Mouse (Mus musculus) kidney, embryonic 14.5 days (tissue): ENCODE measurements around the gene Mn1. TPM values are rescaled to one million over a fixed set of nuclear protein-coding genes. Genes with fewer than 3 reads are reported as not detected.

ENCODE experiments used
- ATAC-seq: fragments of 200-750 bp; cut with Nextera tagmentation; 2 replicates; pipeline ENCODE4 v1.8.0; 2017; ENCODE audit warnings: moderate number of reproducible peaks, mild to moderate bottlenecking, moderate TSS enrichment, moderate library complexity; ENCODE audit not compliant: low FRiP score, low TSS enrichment
- H3K27ac ChIP-seq: fragments of 300-500 bp; sonication (generic); 2 replicates; pipeline ENCODE4 v1.5.1; 2014; ENCODE audit warnings: low read depth, mild to moderate bottlenecking, low read length, moderate library complexity, mixed read lengths
- H3K27me3 ChIP-seq: fragments of 300-500 bp; sonication (generic); 2 replicates; pipeline ENCODE4 v1.6.1; 2014; ENCODE audit warnings: mild to moderate bottlenecking, low read length; ENCODE audit not compliant: control insufficient read depth, insufficient read depth
- H3K36me3 ChIP-seq: fragments of 300-500 bp; sonication (generic); 2 replicates; pipeline ENCODE4 v1.6.1; 2014; ENCODE audit warnings: low read length, mixed read lengths; ENCODE audit not compliant: control insufficient read depth, insufficient read depth
- H3K4me1 ChIP-seq: fragments of 300-500 bp; sonication (generic); 2 replicates; pipeline ENCODE4 v1.6.1; 2014; ENCODE audit warnings: low read length, mixed read lengths; ENCODE audit not compliant: control insufficient read depth, insufficient read depth
- H3K4me2 ChIP-seq: fragments of 300-500 bp; sonication (generic); replicated peaks from 2 replicates; pipeline ENCODE4 v1.6.1; 2014; ENCODE audit warnings: low read depth, mild to moderate bottlenecking, low read length
- H3K4me3 ChIP-seq: fragments of 300-500 bp; sonication (generic); 2 replicates; pipeline ENCODE4 v1.5.1; 2014; ENCODE audit warnings: mild to moderate bottlenecking, low read length
- H3K9ac ChIP-seq: fragments of 300-500 bp; sonication (generic); 2 replicates; pipeline ENCODE4 v1.6.1; 2014; ENCODE audit warnings: low read depth, mild to moderate bottlenecking, low read length, moderate library complexity
- H3K9me3 ChIP-seq: fragments of 300-500 bp; sonication (generic); 2 replicates; pipeline ENCODE4 v1.6.1; 2016; ENCODE audit warnings: low read length; ENCODE audit not compliant: control insufficient read depth
- WGBS: fragments of 180-500 bp; shearing (Covaris S2); extraction: QIAGEN DNeasy Blood & Tissue Kit; methylation state at CpG from one replicate; pipeline ENCODE4 v1.1.7; 2014; 5-methylcytosine and 5-hydroxymethylcytosine counted together
- polyA plus RNA-seq: library from polyadenylated mRNA; unstranded; fragments of >200 nt; fragmentation: Nextera tagmentation; extraction: Ambion mirVana; gene quantifications from 2 replicates; pipeline ENCODE4 v1.2.1, GENCODE M21; 2014

Gene Mn1
- 5.1 and 6.9 TPM in 2 replicates for polyA plus RNA-seq

DNA sequence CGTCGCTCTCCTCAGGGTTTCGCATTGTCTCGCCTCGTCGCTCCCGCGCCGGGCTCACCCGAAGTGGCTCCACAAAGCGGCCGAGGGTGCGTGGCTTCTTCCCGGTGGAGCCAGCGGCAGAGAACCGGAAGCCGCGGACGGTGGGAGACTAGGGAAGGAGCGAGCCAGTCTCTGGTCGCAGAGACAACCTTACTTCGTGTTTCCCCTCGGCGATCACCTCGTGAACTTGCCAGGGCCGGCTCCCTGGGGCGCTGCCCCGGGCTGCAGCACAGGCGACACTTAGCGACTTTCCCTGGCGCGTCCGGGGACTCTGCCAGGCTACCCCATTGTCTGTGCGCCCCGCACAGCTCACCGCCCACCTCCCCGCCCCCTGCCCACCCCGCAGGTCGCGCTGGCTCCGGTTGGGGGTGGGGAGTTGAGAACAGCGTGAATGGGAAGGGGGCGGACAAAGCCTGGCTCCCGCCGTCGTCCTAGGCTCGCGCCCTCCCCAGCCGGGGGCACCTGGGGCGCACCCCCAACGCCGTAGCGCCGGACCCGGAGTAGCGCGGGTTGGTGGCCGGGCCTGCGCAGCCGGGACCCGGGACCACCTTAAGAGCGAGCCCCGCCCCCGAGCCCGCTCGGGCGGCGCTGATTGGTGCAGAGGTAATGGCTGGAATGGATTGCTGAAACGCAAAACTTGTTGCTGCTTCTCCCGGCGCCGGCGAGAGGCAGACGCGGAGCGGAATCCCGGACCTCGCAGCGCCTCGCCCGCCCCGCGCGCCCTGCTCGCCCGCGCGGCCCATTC, at the start of gene Mn1:
Mn1 (plus strand) TSS at position 772 of the 784 bp plus-strand sequence.
- H3K27me3 ChIP-seq: peaks cover 48% of the 10 kb centered on the region
- H3K4me1 ChIP-seq: peaks cover 32% of the 10 kb centered on the region
- ATAC-seq: peak; percentile 90
- peak within 1 kb of the TSS; percentile 95 for H3K4me2 ChIP-seq
- no peaks in the 10 kb centered on the region for H3K9me3 ChIP-seq
- peak within 1 kb of the TSS; percentile 64 for H3K27ac ChIP-seq
- peak within 1 kb of the TSS; percentile 82 for H3K9ac ChIP-seq
- 1% methylated on average over 86 of the region's 88 CpGs for WGBS
- H3K36me3 ChIP-seq: peaks cover 10% of the 10 kb centered on the region; the same call in 1 of the 2 replicates
- peak within 1 kb of the TSS; percentile 81 for H3K4me3 ChIP-seq

GRCm38 (mm10) chr5:111367937-111368517, 49.1 kb upstream of the Mn1 start:
- WGBS: 93% methylated on average over 11 of the region's 11 CpGs
- no peak overlapping the region for H3K27ac ChIP-seq
- H3K9ac ChIP-seq: no peak overlapping the region
- no peak overlapping the region for H3K4me3 ChIP-seq
- H3K27me3 ChIP-seq: no peaks in the 10 kb centered on the region
- peaks cover 53% of the 10 kb centered on the region for H3K36me3 ChIP-seq
- H3K4me1 ChIP-seq: no peaks in the 10 kb centered on the region
- no peak for ATAC-seq
- H3K9me3 ChIP-seq: no peaks in the 10 kb centered on the region
- H3K4me2 ChIP-seq: no peak overlapping the region

DNA sequence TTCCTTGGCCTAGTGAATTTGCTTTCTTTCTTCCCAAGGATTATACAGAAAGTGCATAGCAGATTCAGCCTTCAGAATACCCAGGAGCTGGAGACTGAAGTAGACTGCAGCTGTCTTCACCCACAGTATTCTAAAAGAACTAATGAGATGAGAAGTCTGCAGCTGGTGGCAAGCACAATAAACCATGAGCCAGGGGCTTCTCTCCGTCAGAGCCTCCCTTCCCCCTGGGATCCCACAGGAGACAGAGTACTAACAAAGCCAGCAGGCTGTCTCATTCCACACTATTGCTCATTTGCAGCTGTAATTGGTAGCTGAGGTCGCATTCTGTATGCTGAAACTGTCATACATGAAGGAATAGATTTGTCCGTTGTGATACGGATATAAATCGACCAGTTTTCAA, 48.6 kb upstream of the Mn1 start:
- ATAC-seq: no peak
- Histone ChIP-seq H3K4me2 (no peak overlapping the region), H3K36me3 (peaks cover 58% of the 10 kb centered on the region), H3K27me3 (no peaks in the 10 kb centered on the region), H3K4me1 (no peaks in the 10 kb centered on the region), H3K9ac (no peak overlapping the region), H3K27ac (no peak overlapping the region), H3K4me3 (no peak overlapping the region), H3K9me3 (no peaks in the 10 kb centered on the region)
- WGBS: 87% methylated on average over 5 of the region's 5 CpGs

DNA sequence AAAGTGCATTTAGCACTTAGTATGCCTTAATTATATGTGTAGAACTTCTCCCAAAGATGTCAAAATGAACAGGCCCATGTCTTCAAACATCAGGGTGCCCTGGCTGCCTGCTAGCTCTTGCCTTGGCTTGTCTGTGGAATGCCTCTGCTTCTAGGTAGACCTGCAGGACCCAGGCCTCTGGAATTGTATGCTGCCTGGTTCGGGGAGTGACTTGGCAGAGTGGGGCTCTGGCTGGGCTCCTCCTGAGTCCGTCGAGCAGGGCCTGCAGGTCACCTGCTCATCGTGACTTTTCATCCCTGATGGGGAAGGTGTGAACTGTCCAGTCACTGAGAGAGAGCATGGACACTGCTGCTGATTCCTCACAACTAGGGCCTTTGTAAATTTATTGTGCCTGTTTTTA, 41.5 kb upstream of the Mn1 start:
- Histone ChIP-seq H3K9ac (no peak overlapping the region), H3K4me3 (no peak overlapping the region), H3K4me1 (no peaks in the 10 kb centered on the region), H3K27me3 (no peaks in the 10 kb centered on the region), H3K27ac (no peak overlapping the region), H3K36me3 (peaks cover 89% of the 10 kb centered on the region), H3K9me3 (no peaks in the 10 kb centered on the region), H3K4me2 (no peak overlapping the region)
- WGBS: 89% methylated on average over 4 of the region's 4 CpGs
- ATAC-seq: no peak

DNA sequence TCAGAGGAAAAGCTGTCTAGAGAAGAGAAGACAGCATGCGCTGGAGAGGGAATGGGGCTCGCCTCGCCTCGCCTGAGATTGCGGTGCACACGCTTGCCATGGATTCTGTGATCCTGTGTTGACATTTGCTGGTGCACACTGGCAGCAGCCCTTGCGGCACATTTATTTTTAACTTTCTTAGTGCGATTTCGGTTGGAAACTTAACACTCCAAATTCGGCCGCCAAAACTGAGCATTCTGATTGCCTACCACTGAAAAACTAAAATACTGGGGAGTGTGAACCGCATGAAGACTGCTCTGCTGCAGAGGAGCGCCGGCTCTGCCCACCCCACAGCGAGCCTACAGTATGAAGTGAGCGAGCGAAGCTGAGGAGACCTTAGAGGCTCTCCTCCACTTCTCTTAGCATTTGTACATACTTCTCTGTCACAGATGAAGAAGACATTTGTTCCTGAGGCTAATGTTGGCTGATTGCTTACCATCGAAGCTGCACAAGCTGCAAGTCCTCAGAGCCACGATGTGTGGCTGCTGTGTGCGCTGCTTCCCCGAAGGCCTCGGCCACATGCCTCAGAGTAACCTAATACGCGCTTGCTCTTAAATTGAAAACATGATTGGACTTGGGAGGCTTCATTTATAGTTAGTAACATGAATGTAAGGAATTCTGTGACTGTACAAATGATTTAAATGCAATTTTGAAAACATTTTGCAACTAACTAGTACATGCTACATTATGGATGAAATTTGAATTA, 40.7 kb upstream of the Mn1 start:
- H3K36me3 ChIP-seq: peaks cover 89% of the 10 kb centered on the region
- H3K27ac ChIP-seq: no peak overlapping the region
- H3K4me3 ChIP-seq: no peak overlapping the region
- ATAC-seq: no peak
- no peak overlapping the region for H3K4me2 ChIP-seq
- no peaks in the 10 kb centered on the region for H3K27me3 ChIP-seq
- H3K4me1 ChIP-seq: no peaks in the 10 kb centered on the region
- WGBS: 87% methylated on average over 24 of the region's 24 CpGs
- H3K9me3 ChIP-seq: no peaks in the 10 kb centered on the region
- no peak overlapping the region for H3K9ac ChIP-seq

DNA sequence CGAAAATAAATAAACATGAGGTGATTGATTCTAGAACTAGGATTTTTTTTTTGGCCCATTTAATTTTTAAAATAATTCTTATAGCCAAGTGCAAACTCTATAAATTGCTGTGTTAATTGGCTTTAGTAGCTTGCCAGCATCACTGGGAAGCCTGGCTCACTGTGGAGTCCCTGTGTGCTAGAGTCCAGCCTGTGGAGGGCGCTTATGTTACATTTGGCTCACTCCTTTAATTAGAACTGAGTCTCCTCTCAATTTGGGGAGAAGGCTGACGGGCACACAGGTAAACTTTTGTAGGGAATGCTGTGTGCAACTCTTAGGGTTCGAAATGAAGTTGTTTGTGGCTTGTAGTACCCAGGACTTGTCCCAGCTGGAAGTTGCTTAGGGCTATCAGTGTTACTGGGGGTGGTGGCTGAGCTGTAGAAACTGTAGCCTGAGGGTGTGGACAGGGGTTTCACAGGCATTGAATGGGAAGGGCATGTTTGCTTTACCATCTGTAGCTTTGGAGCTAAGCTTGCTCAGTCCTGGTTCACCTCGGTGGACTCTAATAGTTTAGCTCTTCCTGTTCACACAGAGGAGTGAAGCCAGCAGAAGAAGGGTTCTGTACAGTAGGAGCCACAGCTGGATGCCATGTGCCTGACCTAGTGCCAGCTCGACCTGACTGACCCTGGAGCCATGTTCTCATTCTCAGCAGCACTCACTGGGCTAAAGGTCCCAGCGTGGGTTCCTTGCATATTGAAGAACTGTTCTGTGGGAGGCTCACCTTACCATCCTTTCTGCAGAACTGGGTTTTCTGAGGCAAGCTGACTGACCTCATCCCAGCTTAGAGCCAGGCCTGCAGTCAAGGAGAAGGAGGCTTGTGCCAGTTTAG, 38.8 kb upstream of the Mn1 start:
- no peak overlapping the region for H3K27ac ChIP-seq
- H3K4me3 ChIP-seq: no peak overlapping the region
- H3K36me3 ChIP-seq: peaks cover 85% of the 10 kb centered on the region
- H3K9me3 ChIP-seq: no peaks in the 10 kb centered on the region
- no peak overlapping the region for H3K4me2 ChIP-seq
- H3K27me3 ChIP-seq: no peaks in the 10 kb centered on the region
- H3K4me1 ChIP-seq: no peaks in the 10 kb centered on the region
- no peak for ATAC-seq
- H3K9ac ChIP-seq: no peak overlapping the region
- 82% methylated on average over 7 of the region's 7 CpGs for WGBS

GRCm38 (mm10) chr5:111383335-111383734, 33.8 kb upstream of the Mn1 start:
- no peak overlapping the region for H3K27ac ChIP-seq
- no peaks in the 10 kb centered on the region for H3K9me3 ChIP-seq
- H3K4me2 ChIP-seq: no peak overlapping the region
- H3K4me3 ChIP-seq: no peak overlapping the region
- no peaks in the 10 kb centered on the region for H3K27me3 ChIP-seq
- H3K36me3 ChIP-seq: peaks cover 88% of the 10 kb centered on the region
- no peak for ATAC-seq
- no peak overlapping the region for H3K9ac ChIP-seq
- no peaks in the 10 kb centered on the region for H3K4me1 ChIP-seq
- 80% methylated on average over 5 of the region's 5 CpGs for WGBS

DNA sequence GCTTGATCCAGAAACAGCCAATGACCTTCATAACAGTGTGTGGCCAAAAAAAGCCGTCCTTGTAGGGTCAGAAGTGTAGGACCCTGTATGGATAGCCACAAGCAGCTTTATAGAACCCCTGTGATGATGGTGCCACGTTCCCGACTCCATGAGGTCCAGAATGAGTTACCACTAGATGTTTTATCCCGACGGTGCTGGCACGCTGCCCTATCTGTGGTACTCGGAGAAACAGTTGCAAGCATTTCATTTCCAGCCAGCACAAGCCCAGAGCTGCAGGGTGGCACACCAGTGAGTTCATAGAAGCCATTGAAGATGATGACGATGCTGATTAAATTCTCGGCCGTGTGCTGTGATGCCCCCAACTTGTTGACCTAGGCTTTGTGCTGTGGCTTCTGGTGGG, 26.3 kb upstream of the Mn1 start:
- no peak overlapping the region for H3K4me3 ChIP-seq
- H3K9ac ChIP-seq: no peak overlapping the region
- peaks cover 25% of the 10 kb centered on the region for H3K36me3 ChIP-seq
- no peak for ATAC-seq
- 0 out of 2 replicates have a peak, but pooled peaks cover 3% of the 10 kb centered on the region for H3K27me3 ChIP-seq
- H3K27ac ChIP-seq: no peak overlapping the region
- H3K4me1 ChIP-seq: peaks cover 25% of the 10 kb centered on the region
- no peak overlapping the region for H3K4me2 ChIP-seq
- H3K9me3 ChIP-seq: no peaks in the 10 kb centered on the region
- 88% methylated on average over 10 of the region's 10 CpGs for WGBS
